Mouse (Mus musculus): ENCODE data around the gene B830017H08Rik.

- no peak for TF ChIP-seq POLR2A (IDR thresholded peaks at IDR 0.05; ENCODE audit: low read depth, low read length)
- TF ChIP-seq CTCF (conservative IDR thresholded peaks at IDR 0.05; ENCODE audit: insufficient read depth, insufficient read length, low read depth, low read length), result no peak
Observed at GRCm38 (mm10) chr16:17799584-17799983, 33.3 kb upstream of the B830017H08Rik start.

Measured in kidney, adult 2 months (tissue).